Mouse (Mus musculus) megakaryocyte, embryonic 14.5 days (primary cell): ENCODE data around the gene Kcna7. TPM values are rescaled to one million over a fixed set of nuclear protein-coding genes. Genes with fewer than 3 reads are reported as not detected.

Source experiments
- H3K27me3 ChIP-seq: replicated peaks from 2 replicates; pipeline ENCODE3; 2012; ENCODE audit warnings: inconsistent platforms
- H3K36me3 ChIP-seq: replicated peaks from 2 replicates; pipeline ENCODE3; 2012; ENCODE audit warnings: low read length, inconsistent platforms, mixed read lengths
- H3K4me1 ChIP-seq: 2 replicates; pipeline ENCODE4 v1.6.1; 2012; ENCODE audit warnings: inconsistent platforms
- H3K4me3 ChIP-seq: replicated peaks from 2 replicates; pipeline ENCODE3; 2012; ENCODE audit warnings: moderate library complexity, mild to moderate bottlenecking, inconsistent platforms
- H3K9me3 ChIP-seq: 2 replicates; pipeline ENCODE4 v1.6.1; 2012; ENCODE audit warnings: inconsistent platforms
- FLI1 ChIP-seq: IDR thresholded peaks from 2 replicates; pipeline ENCODE4 v1.6.1; 2012; ENCODE audit warnings: low read length, inconsistent platforms, mixed read lengths
- GATA1 ChIP-seq: IDR thresholded peaks from 3 replicates; pipeline ENCODE4 v1.6.1; 2012; ENCODE audit warnings: mixed read lengths, low read length, inconsistent platforms, borderline replicate concordance
- polyA plus RNA-seq: library from polyadenylated mRNA; stranded (reverse); fragments of >175 nt; gene quantifications from 2 replicates; pipeline ENCODE4 v1.2.3, GENCODE M21; 2012; ENCODE audit warnings: low replicate concordance; ENCODE audit not compliant: insufficient read depth

Kcna7 gene
- polyA plus RNA-seq, 1 experiment, result not detected

GRCm38 (mm10) chr7:45408949-45409348 lies 3.5 kb downstream of the Kcna7 start:
- TF ChIP-seq FLI1 (no peak), GATA1 (no peak)
- peaks cover 49% of the 10 kb centered on the region for H3K4me1 ChIP-seq
- no peak overlapping the region for H3K4me3 ChIP-seq
- peaks cover 85% of the 10 kb centered on the region for H3K27me3 ChIP-seq
- no peaks in the 10 kb centered on the region for H3K36me3 ChIP-seq
- no peaks in the 10 kb centered on the region; the same call in 1 of the 2 replicates for H3K9me3 ChIP-seq

GRCm38 (mm10) chr7:45409497-45410163 lies 4.2 kb downstream of the Kcna7 start:
- TF ChIP-seq GATA1 (no peak), FLI1 (no peak)
- Histone ChIP-seq H3K9me3 (no peaks in the 10 kb centered on the region; the same call in 1 of the 2 replicates), H3K4me3 (no peak overlapping the region), H3K4me1 (peaks cover 56% of the 10 kb centered on the region), H3K36me3 (no peaks in the 10 kb centered on the region), H3K27me3 (peaks cover 92% of the 10 kb centered on the region)

GRCm38 (mm10) chr7:45412421-45412820 lies 7.0 kb downstream of the Kcna7 start:
- Histone ChIP-seq H3K27me3 (peaks cover 95% of the 10 kb centered on the region), H3K4me3 (no peak overlapping the region)
- TF ChIP-seq FLI1 (no peak), GATA1 (no peak)

GRCm38 (mm10) chr7:45413113-45413863 lies 7.8 kb downstream of the Kcna7 start, which contains the start of gene Ntf5:
Ntf5 (plus strand) TSS chr7:45413695.
- Histone ChIP-seq H3K4me1 (peaks cover 45% of the 10 kb centered on the region), H3K27me3 (peaks cover 95% of the 10 kb centered on the region), H3K4me3 (peak within 1 kb of the TSS; percentile 89), H3K36me3 (no peaks in the 10 kb centered on the region), H3K9me3 (no peaks in the 10 kb centered on the region)
- TF ChIP-seq FLI1 (no peak), GATA1 (no peak)

More at GRCm38 (mm10) chr7:45412421-45412820, 7.0 kb downstream of the Kcna7 start:
- Histone ChIP-seq H3K4me1 (peaks cover 44% of the 10 kb centered on the region), H3K36me3 (no peaks in the 10 kb centered on the region), H3K9me3 (no peaks in the 10 kb centered on the region; the same call in 1 of the 2 replicates)

GRCm38 (mm10) chr7:45413864-45414739 lies 8.6 kb downstream of the Kcna7 start:
- peak overlapping the region; percentile 89 for H3K4me3 ChIP-seq

GRCm38 (mm10) chr7:45414740-45415224 lies 9.3 kb downstream of the Kcna7 start:
- no peaks in the 10 kb centered on the region for H3K9me3 ChIP-seq
- no peak for TF ChIP-seq GATA1
- TF ChIP-seq FLI1, result no peak
- no peak overlapping the region for H3K4me3 ChIP-seq
- peaks cover under 1% of the 10 kb centered on the region for H3K36me3 ChIP-seq
- peaks cover 46% of the 10 kb centered on the region for H3K4me1 ChIP-seq
- H3K27me3 ChIP-seq, result peaks cover 95% of the 10 kb centered on the region

More at GRCm38 (mm10) chr7:45413864-45414739, 8.6 kb downstream of the Kcna7 start:
- Histone ChIP-seq H3K27me3 (peaks cover 95% of the 10 kb centered on the region), H3K36me3 (no peaks in the 10 kb centered on the region), H3K9me3 (no peaks in the 10 kb centered on the region), H3K4me1 (peaks cover 46% of the 10 kb centered on the region)
- TF ChIP-seq FLI1, result no peak
- no peak for TF ChIP-seq GATA1

- peaks cover 86% of the 10 kb centered on the region for H3K27me3 ChIP-seq
- no peak for TF ChIP-seq FLI1
- no peak for TF ChIP-seq GATA1
- peak overlapping the region; percentile 82 for H3K4me3 ChIP-seq
- peaks cover 46% of the 10 kb centered on the region for H3K4me1 ChIP-seq
- peaks cover 9% of the 10 kb centered on the region for H3K36me3 ChIP-seq
- H3K9me3 ChIP-seq, result no peaks in the 10 kb centered on the region
These were observed 10.2 kb downstream of the Kcna7 start for GRCm38 (mm10) chr7:45415636-45416035.

GRCm38 (mm10) chr7:45417962-45418492 lies 12.6 kb downstream of the Kcna7 start:
- H3K36me3 ChIP-seq, result peaks cover 33% of the 10 kb centered on the region
- H3K27me3 ChIP-seq, result peaks cover 66% of the 10 kb centered on the region
- TF ChIP-seq FLI1, result no peak
- TF ChIP-seq GATA1, result no peak
- no peak overlapping the region for H3K4me3 ChIP-seq
- no peaks in the 10 kb centered on the region for H3K9me3 ChIP-seq
- peaks cover 41% of the 10 kb centered on the region for H3K4me1 ChIP-seq
